Mouse (Mus musculus) lung, adult 18-20 months (tissue): ENCODE data around the gene Gm30083.
A peak's percentile ranks its signal among the peaks of the same experiment; 100 is the strongest.

Experiments used
- DNase-seq, 2 experiments: peaks; one replicate each; pipeline ENCODE4 v3.0.0; 2022; ENCODE audit warnings: mixed read lengths in 2 of 2

Gene Gm30083

DNA sequence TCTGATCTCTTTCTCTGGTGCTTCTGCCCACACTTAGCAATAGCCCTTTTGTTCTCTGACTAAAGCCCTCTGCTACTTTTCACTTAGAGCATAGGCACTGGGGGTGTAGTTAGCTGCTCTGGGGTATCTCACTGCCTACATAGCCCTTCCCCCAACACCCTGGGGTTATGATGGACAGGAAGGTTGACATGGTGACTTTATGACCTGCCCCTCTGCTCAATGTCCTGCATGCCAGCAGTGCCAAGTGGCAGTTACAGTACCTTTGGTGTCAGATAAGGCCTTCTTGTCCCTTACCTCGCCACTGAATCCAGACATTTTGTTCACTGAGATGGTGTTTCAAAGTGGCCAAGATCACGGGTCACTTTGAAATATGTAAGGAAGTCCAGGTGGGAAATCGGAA lies at the start of gene Gm30083:
Gene Gm30083 (minus strand): TSS at position 120 of the 400 bp plus-strand sequence.
- DNase-seq = no peak

DNA sequence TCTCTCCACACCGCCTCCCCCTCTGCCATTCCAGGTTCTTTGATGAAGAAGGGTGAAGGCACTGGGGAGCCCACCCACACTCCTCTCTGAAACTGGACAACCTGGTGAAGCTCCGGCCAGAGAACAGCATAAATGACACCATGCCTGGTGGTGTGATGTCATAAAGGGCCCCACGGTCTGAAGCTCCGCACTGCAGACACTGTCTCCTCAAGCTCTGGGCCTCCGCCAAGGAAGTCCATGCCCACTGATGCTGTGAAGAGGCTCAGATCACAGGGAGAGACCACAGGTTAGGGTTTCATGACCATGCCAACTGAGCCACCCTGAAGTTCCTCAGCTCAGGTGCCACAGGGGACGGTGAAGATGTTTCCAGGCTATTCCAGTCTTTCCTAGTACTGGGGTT lies 37.5 kb upstream of the Gm30083 start, which contains the start of gene Antxrl:
Gene Antxrl (plus strand): TSS at position 192 of the 400 bp plus-strand sequence.
- DNase-seq = no peak

DNA sequence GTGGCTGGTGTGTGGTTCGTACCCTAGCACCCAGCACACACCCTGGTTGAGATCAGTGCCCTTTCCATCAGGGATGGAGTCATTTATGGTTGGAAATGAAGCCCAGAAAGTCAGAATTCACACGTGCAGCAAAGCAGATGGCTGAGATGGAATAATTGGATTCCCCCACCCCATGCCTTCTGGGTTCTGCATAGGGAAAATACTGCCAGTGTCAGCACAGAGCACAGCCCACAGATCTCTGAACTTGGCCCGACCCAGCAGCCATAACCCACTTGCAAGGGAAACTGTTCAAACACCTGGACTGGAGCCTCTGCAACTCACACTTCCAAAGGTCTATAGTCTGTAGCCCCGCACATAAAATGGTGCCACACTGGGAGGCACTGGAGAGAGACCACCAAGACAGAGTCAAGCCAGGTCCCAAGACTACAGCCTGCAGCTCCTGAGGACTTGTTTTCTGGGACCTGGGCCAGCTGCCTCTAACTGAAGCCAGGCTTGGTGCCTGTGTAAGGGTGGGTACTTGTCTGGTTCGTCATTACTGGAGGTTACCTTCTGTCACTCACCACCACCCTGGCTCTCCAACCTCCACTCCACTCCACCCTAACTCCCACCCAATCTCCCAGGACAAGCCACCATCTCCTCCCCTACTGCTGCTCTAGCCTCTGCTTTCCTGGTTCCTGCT lies 35.3 kb upstream of the Gm30083 start:
- DNase-seq = no peak

DNA sequence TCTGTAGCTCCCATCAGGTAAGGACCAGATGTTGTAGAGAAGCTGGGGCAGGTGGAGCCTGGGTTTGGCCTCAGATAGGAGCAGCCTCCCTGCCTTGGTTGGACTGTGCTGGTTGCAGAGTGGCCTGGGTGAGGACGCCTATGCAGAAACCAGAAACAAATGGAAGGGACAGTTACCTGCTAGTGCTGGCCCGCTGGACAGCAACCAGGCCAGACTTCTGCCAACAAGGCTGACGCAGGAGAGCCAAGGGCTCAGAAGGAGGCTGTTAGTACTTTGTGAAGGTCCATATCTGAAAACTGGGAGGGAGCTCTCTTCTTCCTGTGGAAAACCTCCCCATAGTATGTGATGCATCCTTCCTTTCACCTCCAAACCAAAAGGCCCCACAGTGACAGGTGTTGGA lies 28.4 kb upstream of the Gm30083 start:
- no peak for DNase-seq

DNA sequence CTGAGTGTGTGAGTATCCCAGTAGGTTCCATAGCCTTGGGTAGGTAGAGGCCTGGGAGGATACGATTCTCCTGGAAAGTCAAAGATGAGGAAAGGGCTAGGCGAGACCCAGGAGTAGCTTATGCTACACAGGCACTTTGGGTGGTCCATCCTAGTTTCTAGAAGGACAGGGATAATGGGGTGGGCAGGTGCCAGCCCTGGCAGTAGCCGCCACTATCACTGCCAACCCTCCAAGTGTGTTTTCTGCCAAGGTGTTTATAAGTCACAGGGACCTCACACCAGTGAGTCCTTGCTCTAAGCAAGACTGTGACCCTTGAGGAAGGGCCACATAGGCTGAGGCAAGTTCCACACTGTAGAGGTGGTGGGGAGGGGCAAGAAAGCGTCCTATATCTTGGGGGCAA lies 26.3 kb upstream of the Gm30083 start:
- DNase-seq = no peak

DNA sequence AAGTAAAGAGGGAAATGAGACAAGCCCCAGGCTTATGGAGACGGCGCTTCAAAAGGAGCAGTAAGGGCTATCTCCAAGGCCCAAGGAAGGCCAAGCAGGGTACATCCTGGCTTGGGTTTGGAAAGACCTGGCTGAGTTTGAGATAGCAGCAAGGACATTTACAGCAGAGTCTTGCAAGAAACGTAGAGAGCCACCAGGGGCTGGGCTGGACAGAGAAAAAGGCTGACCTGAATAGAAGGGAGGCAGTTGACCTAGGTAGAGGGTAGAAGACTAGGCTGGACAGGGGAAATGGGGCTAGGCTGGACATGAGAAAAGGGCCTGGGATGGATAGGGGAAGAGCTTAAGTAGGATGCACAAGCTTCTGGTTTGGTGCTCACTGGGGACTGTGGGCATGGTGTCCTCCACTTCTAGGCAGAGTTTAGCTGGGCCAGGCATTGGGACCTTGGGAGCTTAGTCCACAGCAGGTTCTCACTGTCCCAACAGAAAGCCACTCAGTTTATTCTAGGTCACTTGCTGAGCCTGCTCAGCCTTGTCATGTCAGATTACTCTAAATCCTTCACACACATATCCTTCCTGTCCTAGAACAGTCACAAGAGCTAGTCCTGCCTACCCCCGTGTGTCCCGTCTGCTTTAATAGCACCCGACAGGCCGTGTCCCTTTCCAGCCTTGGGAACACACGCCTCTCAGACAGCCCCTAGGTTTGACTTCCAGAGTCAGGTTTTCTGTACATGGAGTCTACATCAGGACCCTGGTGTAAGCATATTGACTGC lies 19.0 kb upstream of the Gm30083 start:
- no peak for DNase-seq

DNA sequence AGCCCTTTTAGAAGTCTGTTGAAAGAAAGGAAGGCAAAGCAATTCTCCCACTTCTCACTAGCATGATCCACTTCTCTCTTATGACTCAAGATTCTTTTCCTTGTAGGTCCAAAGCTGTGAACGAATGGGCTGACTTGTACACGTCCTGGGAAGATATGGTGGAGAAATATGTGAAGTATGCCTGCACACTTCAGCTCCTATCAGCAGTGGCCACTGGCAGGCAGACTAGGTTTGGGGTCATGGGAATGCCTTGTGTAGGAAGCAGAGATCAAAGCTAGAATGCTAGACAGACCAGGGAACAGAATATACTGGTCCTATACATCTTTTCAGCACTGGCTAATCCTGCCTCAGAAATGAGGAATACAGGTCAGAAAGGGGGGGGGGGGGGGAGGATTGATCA lies 11.7 kb upstream of the Gm30083 start:
- DNase-seq = no peak

DNA sequence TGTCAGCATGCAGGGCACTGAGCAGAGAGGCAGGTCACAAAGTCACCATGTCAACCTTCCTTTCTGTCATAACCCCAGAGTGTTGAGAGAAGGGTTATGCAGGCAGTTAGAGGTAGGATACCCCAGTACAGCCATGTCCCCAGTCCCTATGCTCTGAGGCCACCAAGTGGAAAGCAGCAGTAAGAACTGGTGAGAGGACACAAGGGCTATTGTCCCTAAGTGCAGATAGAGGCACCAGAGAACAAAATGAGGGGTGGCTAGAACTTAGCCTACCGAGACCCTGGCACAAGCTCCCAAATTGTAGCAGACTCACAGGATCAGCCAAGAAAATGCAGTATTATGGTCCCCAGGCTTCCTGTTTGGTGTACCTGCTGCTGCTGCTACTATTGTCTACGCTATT lies 2.0 kb upstream of the Gm30083 start:
- DNase-seq = no peak

DNA sequence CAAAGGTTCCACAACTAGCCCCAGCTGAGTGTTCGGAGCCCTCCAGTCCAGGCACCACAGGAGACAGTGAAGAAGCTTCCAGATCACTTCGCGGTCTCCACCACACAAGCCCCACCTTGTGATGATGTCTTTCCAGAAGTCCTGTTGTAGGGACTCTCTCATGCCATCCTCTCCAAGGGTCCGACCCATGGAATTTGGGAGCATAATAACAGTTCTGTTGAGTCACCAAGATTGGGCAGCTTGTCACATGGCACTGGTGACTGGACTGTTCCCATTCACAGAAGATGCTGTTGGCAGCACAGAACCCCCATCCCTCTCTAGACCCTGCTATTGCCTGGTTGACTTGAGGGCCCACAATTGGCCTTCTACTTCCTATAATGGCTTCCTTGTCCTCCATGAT lies 1.4 kb upstream of the Gm30083 start, which contains the start of gene Gm5460:
Gene Gm5460 (plus strand): TSS at position 378 of the 400 bp plus-strand sequence.
- no peak for DNase-seq

DNA sequence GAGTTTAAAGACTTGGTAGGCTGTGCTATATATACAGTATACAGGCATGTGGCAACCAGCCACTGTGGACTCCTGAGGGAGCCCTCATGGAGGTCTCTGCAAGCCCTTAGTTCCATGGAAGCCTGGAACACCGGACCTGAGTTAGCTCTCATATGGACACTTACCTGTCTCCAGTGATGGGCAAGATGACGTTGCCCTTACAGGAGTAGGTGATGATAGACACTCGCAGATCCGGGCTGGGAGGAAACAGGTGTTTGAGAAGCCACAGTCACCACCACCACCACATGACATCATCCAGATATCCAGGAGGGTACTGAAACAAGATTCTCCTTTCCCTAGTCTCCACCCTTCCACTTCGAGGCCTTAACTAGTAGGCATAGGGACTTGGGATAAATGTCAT lies 12.6 kb downstream of the Gm30083 start:
- no peak for DNase-seq

DNA sequence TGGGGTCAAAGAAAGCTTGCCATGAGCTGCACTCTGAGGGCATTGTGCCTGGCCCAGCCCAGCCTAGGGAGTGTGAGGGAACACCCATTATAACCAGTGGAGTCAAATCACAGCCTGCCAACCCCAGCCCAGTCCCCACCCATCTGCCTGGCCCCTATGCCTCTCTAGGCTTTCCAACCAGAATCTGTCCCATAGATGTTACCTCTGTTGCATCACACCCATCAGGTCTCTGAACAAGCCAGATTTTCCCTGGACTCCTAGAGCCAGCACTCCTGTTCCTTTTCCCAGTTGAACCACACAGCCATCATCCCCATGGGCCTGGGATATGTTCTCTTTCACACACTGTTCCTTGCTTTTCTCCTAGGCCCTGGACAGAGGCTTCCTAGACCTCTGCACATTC lies 13.5 kb downstream of the Gm30083 start:
- no peak for DNase-seq

DNA sequence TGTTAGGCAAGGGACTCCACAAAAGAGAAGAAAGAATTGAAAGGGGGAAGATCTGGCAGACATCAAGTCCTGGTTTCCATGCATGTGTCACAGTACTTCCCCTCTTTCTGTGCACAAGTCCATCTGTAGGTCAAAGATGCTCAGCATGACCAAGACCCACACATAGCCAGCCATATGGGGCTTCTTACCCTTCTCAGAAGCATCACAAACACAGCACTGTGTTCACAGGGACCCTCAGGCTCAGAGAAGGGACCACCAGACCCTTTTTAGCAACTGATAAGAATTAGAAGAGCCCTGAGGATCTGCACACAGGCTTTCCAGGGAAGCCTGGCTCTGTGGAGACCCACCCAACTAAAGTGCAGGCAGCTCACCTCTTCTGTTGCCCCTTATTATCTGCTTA lies 14.9 kb downstream of the Gm30083 start:
- DNase-seq = no peak

DNA sequence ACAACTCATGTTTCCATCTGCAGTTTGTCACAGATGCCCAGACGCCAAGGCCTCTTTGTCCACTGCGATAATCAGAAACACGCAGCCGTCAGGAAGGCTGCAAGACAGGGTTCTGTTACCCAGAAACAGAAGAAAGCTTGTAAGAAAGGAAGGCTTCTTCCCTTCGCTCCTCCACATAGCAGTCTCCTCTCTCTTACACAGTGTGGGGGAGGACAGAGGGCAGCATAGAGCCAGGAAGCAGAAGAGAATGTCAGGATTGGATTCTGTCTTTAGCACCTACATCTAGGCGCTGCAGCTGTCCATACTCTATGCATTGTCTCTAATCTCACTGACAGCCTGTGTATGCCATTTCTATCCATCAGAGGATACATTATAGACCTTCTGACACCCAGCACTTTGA lies 17.6 kb downstream of the Gm30083 start:
- no peak for DNase-seq

DNA sequence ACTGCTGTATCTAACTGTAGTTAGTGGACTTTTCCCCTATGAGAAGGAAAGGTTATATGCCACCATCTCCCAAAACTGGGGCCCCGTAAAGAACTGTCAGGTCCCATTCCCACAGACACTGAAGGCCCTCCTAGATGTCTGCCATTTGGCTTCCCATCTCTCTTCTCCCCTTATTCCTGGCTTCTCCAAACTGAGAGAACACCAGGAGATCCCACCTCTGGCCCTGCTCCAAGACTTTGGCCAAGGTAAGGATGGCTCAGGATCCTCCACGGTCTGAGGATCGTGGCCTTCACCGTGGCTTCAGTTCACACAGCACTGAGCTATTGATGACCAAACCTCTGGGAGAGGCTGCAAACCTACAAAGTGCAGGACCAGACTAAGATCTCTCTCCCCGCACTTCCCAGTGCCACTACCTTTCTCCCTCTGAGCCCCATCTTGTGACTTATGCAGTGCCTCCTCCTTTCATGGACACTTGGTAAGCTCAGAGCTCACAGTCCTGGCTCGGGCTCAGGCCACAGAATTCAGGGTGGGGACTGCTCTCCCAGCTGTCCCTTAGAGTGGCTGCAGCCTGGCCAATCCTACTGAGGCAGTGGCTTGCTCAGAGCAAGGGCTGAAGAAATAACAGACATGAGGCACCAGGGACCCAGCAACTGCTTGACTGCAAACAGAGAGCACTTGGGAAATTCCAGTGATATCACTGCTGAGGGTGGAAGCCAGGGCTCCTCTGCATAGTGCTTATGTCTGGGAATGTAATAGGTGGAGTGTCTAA lies 21.3 kb downstream of the Gm30083 start:
- no peak for DNase-seq

DNA sequence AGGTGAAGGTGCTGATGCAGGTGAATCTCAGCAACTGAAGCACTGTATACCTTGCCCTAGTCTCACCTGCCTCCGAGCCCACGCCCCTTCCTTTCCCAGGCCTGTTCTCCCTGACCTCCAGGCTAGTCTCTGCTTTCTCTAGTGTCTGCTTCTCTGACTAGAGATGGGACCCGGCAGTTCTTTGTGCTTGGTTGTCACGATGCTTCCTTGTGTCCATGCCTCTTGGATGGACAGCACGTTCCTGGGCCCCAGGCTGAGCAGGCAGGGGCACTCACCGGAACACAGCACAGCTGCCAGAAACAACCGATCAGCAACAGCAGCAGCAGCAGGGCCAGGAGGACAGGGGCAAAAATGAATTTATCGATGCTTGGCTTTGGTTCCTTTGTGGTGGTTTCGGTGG lies 21.9 kb downstream of the Gm30083 start:
- no peak for DNase-seq

DNA sequence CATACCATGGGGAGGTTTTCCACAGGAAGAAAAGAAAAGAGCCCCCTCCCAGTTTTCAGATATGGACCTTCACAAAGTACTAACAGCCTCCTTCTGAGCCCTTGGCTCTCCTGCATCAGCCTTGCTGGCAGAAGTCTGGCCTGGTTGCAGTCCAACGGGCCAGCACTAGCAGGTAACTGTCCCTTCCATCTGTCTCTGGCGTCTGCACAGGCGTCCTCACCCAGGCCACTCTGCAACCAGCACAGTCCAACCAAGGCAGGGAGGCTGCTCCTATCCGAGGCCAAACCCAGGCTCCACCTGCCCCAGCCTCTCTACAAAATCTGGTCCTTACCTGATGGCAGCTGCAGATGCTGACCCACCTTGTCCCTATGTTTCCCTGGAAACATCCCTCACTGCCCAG lies 23.0 kb downstream of the Gm30083 start:
- DNase-seq = no peak

DNA sequence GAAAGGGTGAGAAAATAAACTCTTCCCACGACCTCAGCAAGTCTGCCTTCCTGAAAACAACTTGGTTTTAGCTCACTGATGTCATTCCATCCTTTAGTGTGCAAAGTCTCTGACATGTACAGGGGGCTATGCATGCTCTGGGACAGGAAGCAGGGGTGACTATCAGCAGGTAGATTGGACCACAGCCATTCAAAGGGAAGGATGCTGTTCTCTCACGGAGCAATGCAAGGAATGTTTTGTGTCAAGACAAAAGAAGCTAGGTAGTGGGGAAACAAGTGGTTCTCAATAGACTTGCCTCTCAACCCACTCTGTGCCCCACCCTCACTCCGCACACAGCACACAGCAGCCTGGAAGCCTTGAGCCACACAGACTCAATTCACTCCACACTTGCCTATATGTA lies 25.8 kb downstream of the Gm30083 start:
- DNase-seq = no peak

DNA sequence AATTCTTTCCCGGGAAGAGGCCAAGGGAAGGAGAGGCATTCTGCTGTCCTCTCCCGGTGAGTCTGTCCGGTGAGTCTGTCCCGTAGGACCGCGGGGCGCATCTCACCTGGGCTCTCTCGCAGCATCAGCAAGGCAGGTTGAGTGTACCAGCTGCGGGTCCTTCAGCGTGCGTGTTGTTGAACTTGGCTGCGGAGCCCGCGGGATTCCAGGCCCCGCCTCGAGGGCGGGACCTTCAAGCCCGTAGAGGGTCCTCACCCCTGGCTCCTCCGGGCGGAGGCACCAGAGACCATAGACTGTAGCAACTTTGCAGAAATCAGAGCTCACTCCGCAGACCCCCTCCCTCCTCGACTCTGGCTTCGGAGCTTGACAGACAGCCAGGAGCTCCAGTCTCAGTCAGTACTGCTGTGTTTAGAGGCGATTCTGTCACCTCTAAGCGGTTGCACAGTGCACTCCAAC lies 36.4 kb downstream of the Gm30083 start, which contains the start of gene Zfp488:
Gene Zfp488 (minus strand): TSS at position 161 of the 456 bp plus-strand sequence.
- no peak for DNase-seq

DNA sequence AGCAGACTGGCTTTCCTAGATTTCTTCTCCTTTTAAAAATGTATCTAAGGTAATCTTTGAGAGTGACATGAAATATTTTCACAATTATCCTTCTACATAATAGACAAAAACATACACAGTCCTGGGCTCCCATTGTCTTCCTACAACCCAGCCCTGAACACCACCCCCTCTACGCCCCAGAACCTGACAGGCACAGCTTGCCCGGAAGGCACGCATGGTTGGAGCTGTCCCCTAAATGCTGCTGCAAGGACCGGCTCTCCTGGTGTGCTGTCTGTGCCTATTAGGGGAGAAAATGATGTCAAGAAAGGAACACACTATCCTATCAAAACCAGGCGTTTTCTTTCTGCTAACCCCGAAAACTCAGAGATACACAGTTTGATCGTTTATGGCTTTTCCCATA lies 37.2 kb downstream of the Gm30083 start:
- DNase-seq = no peak

DNA sequence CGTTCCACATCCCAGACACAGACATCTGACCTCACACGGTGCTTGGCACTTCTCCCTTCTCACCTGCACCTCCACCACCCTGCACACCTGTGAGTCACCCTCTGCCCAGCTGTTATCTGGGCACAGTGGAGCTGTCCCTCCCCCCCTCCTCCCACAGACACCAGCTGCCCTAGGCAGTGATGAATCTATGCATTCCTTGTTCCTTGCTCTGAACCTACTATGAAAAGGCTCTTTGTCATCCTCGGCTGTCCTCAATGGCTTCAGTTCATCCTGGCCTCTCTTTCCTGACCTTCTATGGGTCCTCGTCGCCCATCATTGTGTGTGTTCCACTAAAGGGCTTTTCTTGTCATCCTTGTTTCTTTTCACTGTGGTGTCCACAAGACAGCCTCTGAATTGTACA lies 40.2 kb downstream of the Gm30083 start:
- DNase-seq = no peak

DNA sequence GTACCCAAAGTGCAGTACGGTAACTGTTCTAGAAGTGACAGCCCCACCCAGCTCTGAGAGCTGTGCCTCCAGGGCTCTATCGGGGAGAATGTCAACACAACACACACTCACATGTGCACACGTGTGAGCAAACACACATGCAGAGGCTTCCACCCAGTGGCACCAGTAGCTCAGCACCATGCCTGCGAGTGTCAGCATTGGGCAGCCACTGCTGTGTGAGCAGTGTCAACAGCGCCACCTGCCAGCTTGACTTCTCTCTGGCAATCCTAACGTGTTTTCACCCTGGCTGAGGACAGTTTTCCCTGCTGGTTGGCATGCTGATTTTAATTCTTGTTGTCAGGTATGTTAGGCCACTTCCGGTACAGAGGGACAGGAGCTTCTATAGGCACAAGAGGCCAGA lies 42.3 kb downstream of the Gm30083 start:
- DNase-seq = no peak

DNA sequence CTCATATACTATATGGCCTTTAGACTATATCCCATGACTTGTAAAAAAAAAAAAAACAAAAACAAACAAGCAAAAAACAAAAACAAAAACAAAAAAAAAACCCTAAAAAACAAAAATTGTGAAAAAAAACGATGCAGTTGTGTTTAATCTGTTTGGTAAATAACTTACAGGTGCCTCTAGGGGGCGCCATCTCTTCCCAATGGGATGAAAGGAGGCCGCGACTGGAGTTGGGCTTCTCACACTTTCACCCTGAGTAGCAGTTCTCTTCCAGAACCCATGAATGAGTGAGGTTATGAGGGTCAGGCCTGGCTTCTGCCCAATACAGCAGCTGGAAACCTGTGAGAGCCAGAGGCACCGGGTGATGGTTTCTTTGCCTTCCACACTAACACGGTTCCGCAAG lies 49.3 kb downstream of the Gm30083 start:
- DNase-seq = no peak

DNA sequence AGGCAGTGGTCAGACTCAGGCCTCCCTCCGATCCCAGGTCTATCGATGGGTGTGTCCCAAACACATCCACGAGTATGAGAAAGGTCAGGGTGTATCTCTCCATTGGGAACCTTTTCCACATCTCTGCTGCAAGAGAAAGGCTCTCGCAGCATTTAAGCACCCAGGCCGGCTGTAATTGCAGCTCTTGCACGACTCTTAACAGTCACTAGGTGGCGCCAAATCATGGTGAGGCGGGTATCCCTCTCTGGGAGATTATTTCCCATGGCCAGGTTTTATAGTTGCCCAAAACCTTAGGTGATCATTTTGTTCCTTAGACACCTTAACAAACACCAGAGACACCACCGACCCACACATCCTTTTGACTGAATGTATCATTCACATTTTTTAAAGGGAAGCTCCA lies 55.6 kb downstream of the Gm30083 start:
- peak in 1 of 2 experiments; percentile 20 for DNase-seq
